Mouse (Mus musculus): Measurements from ENCODE around the gene Glb1.
A peak's percentile ranks its signal among the peaks of the same experiment; 100 is the strongest.

Gene Glb1

DNA sequence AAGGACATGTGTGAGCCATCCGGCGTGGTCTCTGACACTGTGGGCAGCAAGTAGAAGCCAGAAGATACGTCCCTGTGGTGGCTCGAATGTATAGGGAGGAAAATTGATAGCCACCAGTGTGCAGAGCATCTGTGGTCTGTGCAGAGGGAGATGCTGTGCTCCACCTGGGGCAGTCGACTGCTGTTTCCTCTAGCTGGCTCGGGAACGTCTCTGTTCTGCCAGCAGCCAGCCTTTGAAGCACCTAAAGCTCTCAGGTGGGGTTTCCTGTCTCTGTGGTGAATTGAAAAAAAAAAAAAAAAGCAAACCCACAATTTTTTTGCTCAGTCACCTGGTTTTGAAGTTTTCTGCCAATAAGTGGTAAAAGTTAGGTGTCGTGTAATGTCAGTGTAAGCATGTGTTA lies 42.5 kb downstream of the Glb1 start:
- DNase-seq (ENCODE audit: low spot score): no peak

DNA sequence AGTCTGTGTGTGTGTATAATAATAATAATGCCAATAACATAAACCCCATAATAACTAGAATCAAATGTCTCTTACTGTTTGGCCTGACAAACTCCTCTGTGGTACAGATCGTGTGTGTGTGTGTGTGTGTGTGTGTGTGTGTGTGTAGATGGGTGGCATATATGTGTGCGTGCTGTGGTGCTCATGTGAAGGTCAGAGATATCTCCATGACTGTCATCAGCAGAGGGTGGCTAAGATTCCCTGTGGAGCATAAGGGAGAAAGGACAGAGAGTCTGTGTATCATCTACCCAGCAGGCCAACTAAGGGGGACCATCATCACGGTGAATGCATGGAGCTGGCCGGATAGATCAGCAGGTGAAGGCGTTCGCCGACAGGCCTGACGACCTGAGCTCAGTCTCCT lies 46.0 kb downstream of the Glb1 start:
- DNase-seq (ENCODE audit: low spot score): no peak

DNA sequence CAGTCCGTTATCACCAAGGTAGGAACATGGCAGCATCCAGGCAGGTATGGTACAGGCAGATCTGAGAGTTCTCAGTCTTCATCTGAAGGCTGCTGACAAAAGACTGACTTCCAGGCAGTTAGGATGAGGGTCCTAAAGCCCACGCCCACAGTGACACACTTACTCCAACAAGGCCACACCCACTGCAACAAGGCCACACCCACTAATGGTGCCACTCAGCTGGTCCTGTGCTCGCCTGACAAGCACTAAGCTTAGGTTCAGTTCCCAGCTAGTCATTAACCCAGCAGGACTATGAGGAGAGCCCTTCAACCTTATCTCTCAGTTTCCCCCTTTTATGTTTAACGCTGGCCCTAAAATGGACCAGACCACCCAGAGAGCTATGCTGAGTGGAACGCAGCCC lies 47.8 kb downstream of the Glb1 start:
- no peak for DNase-seq (ENCODE audit: low spot score)

DNA sequence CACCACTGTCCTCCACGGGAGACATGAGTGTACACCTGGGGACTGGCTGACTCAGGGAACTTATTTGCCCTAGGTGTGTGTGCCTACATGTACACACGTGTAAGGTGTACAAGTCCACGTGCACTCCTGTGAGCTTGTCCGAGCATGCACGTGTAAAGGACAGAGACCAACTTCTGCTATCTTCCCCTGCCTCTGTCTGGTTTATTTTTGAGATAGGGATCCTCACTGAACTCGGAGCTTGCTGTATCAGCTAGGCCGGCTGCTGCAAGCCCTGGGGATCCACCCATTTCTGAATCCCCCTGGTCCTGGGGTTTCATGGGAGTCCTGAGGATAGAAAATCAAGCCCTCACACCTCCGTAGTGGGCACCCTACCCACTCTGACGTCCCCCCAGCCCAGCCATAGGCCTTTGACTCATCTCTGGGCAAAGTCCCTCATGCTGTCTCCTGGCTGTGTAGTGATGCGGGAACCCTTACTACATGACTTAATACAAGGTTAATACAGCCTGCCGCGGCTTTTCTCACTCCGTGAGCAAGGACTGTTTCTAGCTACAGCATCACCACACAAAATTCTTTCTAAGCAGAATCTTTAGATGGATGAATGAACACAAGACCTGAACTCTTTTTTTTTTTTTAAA lies 48.4 kb downstream of the Glb1 start:
- no peak for DNase-seq (ENCODE audit: low spot score)

GRCm38 (mm10) chr9:114451615-114452014 lies 50.7 kb downstream of the Glb1 start:
- DNase-seq (ENCODE audit: low spot score): no peak

DNA sequence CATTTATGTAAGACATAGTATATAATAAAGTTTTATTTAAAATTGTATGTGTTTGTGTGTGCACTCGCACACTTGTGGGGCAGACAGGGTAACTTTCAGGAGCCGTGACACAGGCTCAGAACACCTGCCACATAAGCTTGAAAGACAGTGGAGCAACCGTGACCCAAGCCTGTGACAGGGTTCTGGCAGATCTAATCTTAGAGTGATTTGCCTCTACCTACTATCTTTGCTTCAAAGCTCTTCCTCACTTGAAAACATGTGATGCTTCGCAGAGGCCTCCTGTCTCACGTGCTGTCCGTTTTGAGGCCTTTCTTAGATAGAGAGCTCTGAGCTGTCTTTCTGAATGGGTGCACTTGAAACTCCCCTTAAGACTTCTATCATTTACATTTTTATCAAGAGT lies 51.5 kb downstream of the Glb1 start:
- no peak for DNase-seq (ENCODE audit: low spot score)

GRCm38 (mm10) chr9:114455420-114455819 lies 54.5 kb downstream of the Glb1 start:
- DNase-seq (ENCODE audit: low spot score): no peak

GRCm38 (mm10) chr9:114458436-114458835 lies 57.6 kb downstream of the Glb1 start:
- DNase-seq (ENCODE audit: low spot score): no peak

- no peak for DNase-seq (ENCODE audit: low spot score)
These were observed 61.7 kb downstream of the Glb1 start for GRCm38 (mm10) chr9:114462569-114462968.

GRCm38 (mm10) chr9:114465442-114465841 lies 64.6 kb downstream of the Glb1 start:
- no peak for DNase-seq (ENCODE audit: low spot score)

DNA sequence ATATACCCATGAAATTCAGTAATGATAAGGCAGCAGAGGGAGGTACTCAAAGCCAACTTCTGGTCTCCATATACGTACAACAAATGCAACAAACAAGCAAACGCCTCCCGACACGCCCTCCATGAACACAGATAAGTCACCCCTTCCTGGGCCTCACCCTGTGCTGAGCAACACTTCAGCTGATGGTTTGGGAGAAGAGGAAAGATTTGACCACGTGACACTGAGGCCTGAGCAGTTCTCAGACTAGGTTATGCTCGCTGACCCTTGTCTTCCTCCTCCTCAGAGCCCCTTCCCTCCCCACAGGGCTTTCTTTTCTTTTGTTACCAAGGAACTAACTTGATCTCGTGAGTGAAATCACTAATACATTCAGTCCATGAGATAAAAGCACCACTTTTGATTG lies 66.0 kb downstream of the Glb1 start:
- DNase-seq (ENCODE audit: low spot score): no peak

- DNase-seq (ENCODE audit: low spot score): no peak
These were observed 67.3 kb downstream of the Glb1 start for GRCm38 (mm10) chr9:114468217-114468616.

DNA sequence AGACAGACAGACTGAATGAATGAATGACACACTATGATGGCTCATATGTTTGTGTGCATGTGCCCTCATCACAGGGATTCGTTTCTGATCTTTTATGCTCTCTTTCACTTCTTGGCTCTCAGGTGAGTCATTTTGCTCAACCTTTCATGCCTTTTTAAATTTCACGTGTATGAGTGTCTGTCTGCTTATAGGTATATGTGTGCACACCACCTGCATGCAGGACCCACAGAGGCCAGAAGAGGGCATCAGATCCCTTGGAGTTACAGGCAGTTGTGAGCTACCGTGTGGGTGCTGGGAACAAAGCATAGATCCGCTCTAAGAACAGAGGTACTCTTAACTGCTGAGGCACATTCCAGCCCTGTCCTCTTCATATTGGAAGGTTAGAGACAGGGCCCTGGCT lies 67.8 kb downstream of the Glb1 start:
- no peak for DNase-seq (ENCODE audit: low spot score)

GRCm38 (mm10) chr9:114471892-114472291 lies 71.0 kb downstream of the Glb1 start:
- no peak for DNase-seq (ENCODE audit: low spot score)

DNA sequence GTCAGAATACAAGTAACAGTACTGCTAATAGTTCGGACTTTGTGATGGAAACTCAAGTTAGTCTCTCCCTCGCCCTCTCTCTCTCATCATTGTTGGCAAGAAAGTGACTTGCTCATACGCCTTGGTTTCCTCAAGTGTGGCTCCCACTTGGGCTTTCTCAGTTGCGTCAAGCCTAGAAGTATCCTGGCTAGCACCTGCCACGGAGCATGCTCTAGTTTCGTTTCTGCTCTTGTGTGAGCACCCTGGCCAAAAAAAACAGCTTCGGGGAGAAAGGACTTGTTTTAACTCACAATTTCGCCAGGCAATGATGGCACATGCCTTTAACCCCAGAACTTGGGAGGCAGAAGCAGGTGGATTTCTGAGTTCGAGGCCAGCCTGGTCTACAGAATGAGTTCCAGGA lies 76.1 kb downstream of the Glb1 start:
- DNase-seq (ENCODE audit: low spot score): no peak

- DNase-seq (ENCODE audit: low spot score): no peak
These were observed 80.1 kb downstream of the Glb1 start for GRCm38 (mm10) chr9:114480940-114481339.

DNA sequence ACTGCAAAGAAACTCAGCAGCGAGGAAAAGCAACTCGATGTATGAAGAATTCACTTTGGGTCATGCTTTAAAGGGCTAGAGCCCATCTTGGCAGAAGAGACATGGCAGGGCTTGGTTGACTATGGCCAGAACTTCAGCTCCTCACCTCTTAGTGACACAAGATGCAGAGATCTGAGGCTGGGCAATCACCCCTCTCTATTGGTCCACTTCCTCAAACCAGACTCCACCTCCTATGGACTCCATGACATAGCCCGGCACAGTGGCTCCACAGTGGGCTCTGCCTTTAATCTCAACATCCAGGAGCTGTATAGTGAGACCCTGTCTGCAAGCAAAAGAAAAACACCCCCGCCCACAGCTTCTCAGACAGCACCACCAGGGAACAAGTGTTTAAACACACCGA lies 83.9 kb downstream of the Glb1 start:
- DNase-seq (ENCODE audit: low spot score): no peak

DNA sequence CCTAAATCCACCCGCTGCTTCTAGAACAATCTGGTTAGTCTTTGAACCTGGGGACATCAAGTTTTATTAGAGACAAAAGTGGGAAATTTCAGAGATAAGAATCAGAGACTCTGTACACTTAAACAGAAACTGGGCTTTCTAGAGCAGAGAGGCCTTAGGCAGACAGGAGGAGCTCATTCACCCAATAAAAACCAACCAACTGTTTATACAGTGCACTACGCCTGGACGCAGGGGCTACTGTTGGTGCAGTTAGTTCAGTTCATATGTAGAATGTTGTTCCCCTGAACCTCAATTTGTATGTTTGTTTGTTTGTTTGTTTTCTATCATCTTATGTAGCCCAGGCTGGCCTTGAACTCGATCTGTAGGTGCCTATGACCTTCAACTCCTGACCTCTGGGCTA lies 85.9 kb downstream of the Glb1 start:
- DNase-seq (ENCODE audit: low spot score): no peak

GRCm38 (mm10) chr9:114487481-114488258 lies 86.8 kb downstream of the Glb1 start:
- no peak for DNase-seq (ENCODE audit: low spot score)

- DNase-seq (ENCODE audit: low spot score): no peak
These were observed 95.6 kb downstream of the Glb1 start for GRCm38 (mm10) chr9:114496469-114496868.

- DNase-seq (ENCODE audit: low spot score): peak; percentile 74
These were observed 97.3 kb downstream of the Glb1 start for GRCm38 (mm10) chr9:114498218-114498617.

- DNase-seq (ENCODE audit: low spot score): no peak
These were observed 99.1 kb downstream of the Glb1 start for GRCm38 (mm10) chr9:114499783-114500515.

GRCm38 (mm10) chr9:114501111-114501510 lies 100.2 kb downstream of the Glb1 start:
- no peak for DNase-seq (ENCODE audit: low spot score)

All from urinary bladder, postnatal 10 days (tissue).